In the genomic region with DNA sequence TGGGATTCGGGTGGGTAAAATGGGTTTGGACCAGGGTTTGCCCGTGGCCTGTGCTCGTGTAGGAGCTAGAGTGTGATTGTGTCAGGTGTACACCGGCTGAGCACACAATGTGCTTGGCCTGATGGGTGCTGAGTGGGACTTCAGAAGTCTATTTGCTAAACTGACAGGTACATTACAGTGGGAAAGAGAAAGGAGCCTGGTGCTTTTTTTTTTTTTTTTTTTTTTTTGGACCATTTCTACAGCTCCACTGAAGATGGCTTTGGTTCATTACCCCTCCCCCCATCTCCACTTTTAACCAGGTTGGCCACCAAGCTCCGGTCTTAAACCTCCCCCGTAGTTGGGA, we compare ENCODE assay signal across 8 mouse cellular contexts. TPM values are rescaled to one million over a fixed set of nuclear protein-coding genes. Genes with fewer than 3 reads are reported as not detected.
DNase-seq lines count a peak whose midpoint lies in the region; ATAC-seq and TF ChIP-seq lines count a peak whose summit lies in the region.

No protein-coding gene starts in this region.

- no peak for TF ChIP-seq CTCF in testis, adult 2 months (IDR thresholded peaks at IDR 0.05; ENCODE audit: control insufficient read depth, insufficient read depth, insufficient replicate concordance, low read depth, low read length)

- no peaks in the 10 kb centered on the region for H3K36me3 ChIP-seq in testis, adult 2 months (ENCODE audit: control insufficient read depth, insufficient read depth, low read length)
- H3K36me3 ChIP-seq in intestine, embryonic 15.5 days: no peaks in the 10 kb centered on the region
- 0 out of 2 replicates have a peak, but pooled peaks cover 3% of the 10 kb centered on the region for H3K36me3 ChIP-seq in neural tube, embryonic 13.5 days

- no peak overlapping the region for H3K27ac ChIP-seq in testis, adult 2 months (ENCODE audit: control insufficient read depth, insufficient read depth, low read depth, low read length)
- 0 out of 2 replicates have a peak overlapping the region, but pooled peaks have one; percentile 97 for H3K27ac ChIP-seq in intestine, embryonic 15.5 days
- no peak overlapping the region for H3K27ac ChIP-seq in neural tube, embryonic 13.5 days (replicated peaks)

- H3K9me3 ChIP-seq in intestine, embryonic 15.5 days: no peaks in the 10 kb centered on the region
- no peaks in the 10 kb centered on the region for H3K9me3 ChIP-seq in neural tube, embryonic 13.5 days

- H3K4me3 ChIP-seq in testis, adult 2 months (ENCODE audit: control insufficient read depth, low read depth, low read length): peak overlapping the region; percentile 77; the same call in 1 of the 2 replicates
- peak overlapping the region; percentile 92 for H3K4me3 ChIP-seq in intestine, embryonic 15.5 days (replicated peaks)
- H3K4me3 ChIP-seq in neural tube, embryonic 13.5 days: peak overlapping the region; percentile 94

- DNase-seq in embryo, embryonic 10.5 days (ENCODE audit: low spot score): peak; percentile 12
- DNase-seq in embryo, embryonic 9.5 days (ENCODE audit: extremely low spot score): no peak
- no peak for DNase-seq in testis, postnatal 10 days (ENCODE audit: low spot score)
- DNase-seq in urinary bladder, adult 18-20 months (ENCODE audit: low spot score in 2 of 2): no peak
- DNase-seq in gastrocnemius, postnatal 10 days: no peak

- TF ChIP-seq POLR2A in testis, adult 2 months (IDR thresholded peaks at IDR 0.05; ENCODE audit: control insufficient read depth, low read depth, low read length): no peak

- H3K27me3 ChIP-seq in testis, adult 2 months (ENCODE audit: control insufficient read depth, insufficient read depth, low read length): no peaks in the 10 kb centered on the region
- H3K27me3 ChIP-seq in intestine, embryonic 15.5 days (replicated peaks): no peaks in the 10 kb centered on the region
- no peaks in the 10 kb centered on the region for H3K27me3 ChIP-seq in neural tube, embryonic 13.5 days

- no peak for ATAC-seq in intestine, embryonic 15.5 days
- ATAC-seq in neural tube, embryonic 13.5 days (ENCODE audit: low read depth): no peak

- peaks cover 10% of the 10 kb centered on the region for H3K4me1 ChIP-seq in testis, adult 2 months (ENCODE audit: control insufficient read depth, insufficient read depth, low read length)
- peaks cover 33% of the 10 kb centered on the region for H3K4me1 ChIP-seq in intestine, embryonic 15.5 days (replicated peaks)
- peaks cover 38% of the 10 kb centered on the region for H3K4me1 ChIP-seq in neural tube, embryonic 13.5 days (replicated peaks)

- peak overlapping the region; percentile 97 for H3K9ac ChIP-seq in intestine, embryonic 15.5 days
- H3K9ac ChIP-seq in neural tube, embryonic 13.5 days: peak overlapping the region; percentile 98

- WGBS in intestine, embryonic 15.5 days: 20% methylated on average over 6 of the region's 6 CpGs
- 34% methylated on average over 6 of the region's 6 CpGs for WGBS in neural tube, embryonic 13.5 days

- H3K4me2 ChIP-seq in intestine, embryonic 15.5 days (replicated peaks): peak overlapping the region; percentile 83
- H3K4me2 ChIP-seq in neural tube, embryonic 13.5 days: peak overlapping the region; percentile 73

RNA-seq across cellular contexts. Expression of gene Zfp592, which starts 1.2 kb away (rescaled TPM):
- polyA plus RNA-seq in testis, adult 2 months (2012; rRNA removed): 16.4 and 19.2 TPM in 2 replicates
- polyA plus RNA-seq in intestine, embryonic 15.5 days (2015; fragmentation: Nextera tagmentation; extraction: Ambion mirVana): 9.8 and 10.7 TPM in 2 replicates
- polyA plus RNA-seq in neural tube, embryonic 13.5 days (2015; fragmentation: Nextera tagmentation; extraction: Ambion mirVana): 9.2 and 9.4 TPM in 2 replicates
- total RNA-seq in gastrocnemius, postnatal 10 days (2021): 10 to 100 TPM; 14.8 to 18.2 TPM

RNA-seq across cellular contexts. Expression of gene Sec11a, which starts 47.1 kb away (rescaled TPM):
- polyA plus RNA-seq in testis, adult 2 months (2012; rRNA removed): 40.7 and 52.0 TPM in 2 replicates
- polyA plus RNA-seq in intestine, embryonic 15.5 days (2015; fragmentation: Nextera tagmentation; extraction: Ambion mirVana): 246 and 254 TPM in 2 replicates
- polyA plus RNA-seq in neural tube, embryonic 13.5 days (2015; fragmentation: Nextera tagmentation; extraction: Ambion mirVana): 193 and 195 TPM in 2 replicates
- total RNA-seq in gastrocnemius, postnatal 10 days (2021): 10 to 100 TPM; 50.6 to 55.3 TPM
